Mouse (Mus musculus) bone marrow macrophage, adult 2 months (primary cell): ENCODE results near the gene Rnf41.

Experiments
- CTCF ChIP-seq: IDR thresholded peaks from 2 replicates; pipeline ENCODE4 v1.5.1; 2012; ENCODE audit warnings: low read depth, mild to moderate bottlenecking, low read length, moderate library complexity
- POLR2A ChIP-seq: IDR thresholded peaks from 2 replicates; pipeline ENCODE4 v1.6.1; 2012; ENCODE audit warnings: mild to moderate bottlenecking, low read depth, low read length, borderline replicate concordance

DNA sequence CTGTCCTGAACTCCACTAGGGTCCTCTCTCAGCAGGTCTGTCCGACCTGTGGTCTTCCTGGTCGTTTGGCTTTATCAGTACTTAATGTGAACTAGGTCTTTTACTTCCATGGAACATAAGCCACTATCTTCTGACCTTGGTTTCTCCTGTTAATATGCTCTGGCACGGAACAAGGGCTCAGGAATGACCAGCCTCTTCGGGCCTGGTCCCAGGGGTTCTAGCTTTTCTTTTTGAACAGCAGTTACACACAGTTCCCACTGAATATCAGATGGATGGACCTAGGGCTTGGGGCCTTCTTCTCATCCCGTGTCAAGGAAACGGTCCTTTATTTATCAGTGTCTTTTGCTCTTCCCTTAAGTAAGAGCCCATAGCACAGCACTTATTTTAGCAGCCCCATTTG lies 49.6 kb upstream of the Rnf41 start:
- no peak for TF ChIP-seq CTCF
- no peak for TF ChIP-seq POLR2A
